Mouse (Mus musculus) spleen, adult 2 months (tissue): ENCODE data around the gene Rhobtb3. TPM values are rescaled to one million over a fixed set of nuclear protein-coding genes. Genes with fewer than 3 reads are reported as not detected.
"Not testable (repeated sequence)": the region's sequence is repeated elsewhere in the genome, so short reads cannot be mapped to it uniquely, and the experiment has no call there.

Experiments
- DNase-seq, 2 experiments: peaks; one replicate each; pipeline versions ENCODE4 v3.0.0 to v3.0.0-alpha.2; 2012 to 2021; ENCODE audit warnings: low spot score in 2 of 2, low read depth in 1 of 2
- H3K27ac ChIP-seq: fragments of 200-500 bp; 2 replicates; pipeline ENCODE4 v1.5.1; 2012; ENCODE audit warnings: low read length, inconsistent platforms; ENCODE audit not compliant: insufficient read depth
- H3K27me3 ChIP-seq: fragments of 200-500 bp; 2 replicates; pipeline ENCODE4 v1.6.1; 2012; ENCODE audit warnings: mild to moderate bottlenecking, moderate library complexity, low read length, inconsistent platforms; ENCODE audit not compliant: control insufficient read depth, insufficient read depth
- H3K36me3 ChIP-seq: fragments of 200-500 bp; 2 replicates; pipeline ENCODE4 v1.6.1; 2012; ENCODE audit warnings: mild to moderate bottlenecking, low read length, inconsistent platforms; ENCODE audit not compliant: control insufficient read depth, insufficient read depth
- H3K4me1 ChIP-seq: fragments of 200-500 bp; 2 replicates; pipeline ENCODE4 v1.6.1; 2011; ENCODE audit warnings: inconsistent platforms; ENCODE audit not compliant: control insufficient read depth, insufficient read depth, insufficient read length
- H3K4me3 ChIP-seq: fragments of 200-500 bp; 2 replicates; pipeline ENCODE4 v1.5.1; 2011; ENCODE audit warnings: mild to moderate bottlenecking, inconsistent platforms; ENCODE audit not compliant: insufficient read depth, insufficient read length; ENCODE audit errors: extremely low read depth
- CTCF ChIP-seq: fragments of 200-500 bp; IDR thresholded peaks from 2 replicates; pipeline ENCODE4 v1.5.1; 2011; ENCODE audit warnings: mild to moderate bottlenecking, inconsistent platforms; ENCODE audit not compliant: insufficient read depth, insufficient read length, insufficient replicate concordance; ENCODE audit errors: extremely low read depth
- POLR2A ChIP-seq: fragments of 200-500 bp; IDR thresholded peaks from 2 replicates; pipeline ENCODE4 v1.6.1; 2011; ENCODE audit warnings: low read depth, low read length, inconsistent platforms
- WGBS: fragments of 180-500 bp; shearing (Covaris S2); methylation state at CpG from one replicate; pipeline ENCODE4 v1.1.7; 2018; 5-methylcytosine and 5-hydroxymethylcytosine counted together
- polyA plus RNA-seq: library from polyadenylated mRNA; depleted of rRNA; stranded (reverse); fragments of >200 nt; gene quantifications from 2 replicates; pipeline ENCODE4 v1.2.3, GENCODE M21; 2012

Rhobtb3 gene
- polyA plus RNA-seq, 1 experiment: 1.2 TPM

DNA sequence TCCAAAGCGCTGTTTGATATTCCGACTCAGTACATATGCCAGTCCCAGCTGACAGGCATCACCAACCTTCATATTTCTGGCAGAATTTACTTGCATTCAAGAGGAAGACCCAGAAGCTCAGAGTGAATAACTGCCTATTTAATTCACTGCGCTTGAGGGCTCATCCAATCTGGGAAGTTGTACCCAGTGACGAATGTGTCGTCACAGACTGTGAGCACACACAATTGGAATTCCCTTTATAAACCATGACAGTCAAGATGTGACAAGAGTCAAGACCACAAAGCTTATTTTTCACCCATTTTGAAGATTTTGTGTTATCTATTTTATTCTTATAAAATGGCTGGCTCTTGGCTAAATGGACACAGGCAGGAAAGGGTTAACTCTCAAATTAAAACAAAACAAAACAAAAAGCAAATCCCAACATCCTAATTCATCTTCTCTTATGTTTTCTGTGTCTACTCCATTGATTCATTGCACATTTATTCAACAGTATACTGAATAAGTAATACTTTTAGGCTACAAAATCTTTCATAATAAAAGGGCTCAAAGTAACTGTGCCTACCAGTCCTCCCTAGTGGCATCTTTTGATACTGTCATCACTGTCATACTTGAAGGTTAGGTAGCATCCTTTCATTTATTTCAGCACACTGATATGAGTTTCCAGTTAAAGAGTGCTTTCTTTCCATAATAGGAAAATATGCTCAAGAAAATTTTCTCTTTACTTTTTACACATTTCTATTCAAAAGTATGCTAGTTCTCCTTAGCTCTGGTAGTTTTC lies 2.0 kb downstream of the Rhobtb3 start:
- Histone ChIP-seq H3K4me1 (peaks cover 5% of the 10 kb centered on the region), H3K27me3 (peaks cover 11% of the 10 kb centered on the region), H3K4me3 (no peak overlapping the region), H3K27ac (no peak overlapping the region), H3K36me3 (no peaks in the 10 kb centered on the region)
- TF ChIP-seq POLR2A (no peak), CTCF (no peak)
- 95% methylated on average over 5 of the region's 5 CpGs for WGBS
- no peak for DNase-seq

- TF ChIP-seq CTCF (no peak), POLR2A (no peak)
- H3K36me3 ChIP-seq: no peaks in the 10 kb centered on the region
- peaks cover 5% of the 10 kb centered on the region for H3K4me1 ChIP-seq
- no peak for DNase-seq
- no peak overlapping the region for H3K4me3 ChIP-seq
- no peak overlapping the region for H3K27ac ChIP-seq
- peaks cover 11% of the 10 kb centered on the region for H3K27me3 ChIP-seq
- 73% methylated on average over 2 of the region's 2 CpGs for WGBS
These were observed 2.8 kb downstream of the Rhobtb3 start for GRCm38 (mm10) chr13:75940791-75941517.

DNA sequence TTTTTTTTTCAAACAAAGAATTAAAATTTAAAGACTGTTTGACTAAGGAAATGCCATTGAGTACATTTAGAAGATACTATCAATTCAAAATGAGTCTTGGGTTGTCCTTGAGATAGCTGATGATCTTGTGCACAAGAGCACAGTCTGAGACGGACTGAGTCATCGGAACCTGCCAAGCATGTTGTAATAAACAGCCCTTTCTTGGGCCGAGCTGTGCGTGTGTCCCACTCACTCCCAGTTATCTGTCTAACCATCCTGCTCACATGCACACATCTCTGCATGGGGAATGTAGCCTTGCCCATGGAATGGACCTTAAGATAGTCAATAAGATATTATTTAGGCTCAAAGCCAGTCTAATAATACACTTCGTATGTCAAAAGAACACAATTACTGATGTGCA lies 4.9 kb downstream of the Rhobtb3 start:
- Histone ChIP-seq H3K36me3 (no peaks in the 10 kb centered on the region), H3K4me1 (peaks cover 5% of the 10 kb centered on the region), H3K27ac (no peak overlapping the region), H3K4me3 (no peak overlapping the region), H3K27me3 (peaks cover 9% of the 10 kb centered on the region)
- no peak for DNase-seq
- no peak for TF ChIP-seq CTCF
- TF ChIP-seq POLR2A: no peak
- 90% methylated on average over 5 of the region's 5 CpGs for WGBS

DNA sequence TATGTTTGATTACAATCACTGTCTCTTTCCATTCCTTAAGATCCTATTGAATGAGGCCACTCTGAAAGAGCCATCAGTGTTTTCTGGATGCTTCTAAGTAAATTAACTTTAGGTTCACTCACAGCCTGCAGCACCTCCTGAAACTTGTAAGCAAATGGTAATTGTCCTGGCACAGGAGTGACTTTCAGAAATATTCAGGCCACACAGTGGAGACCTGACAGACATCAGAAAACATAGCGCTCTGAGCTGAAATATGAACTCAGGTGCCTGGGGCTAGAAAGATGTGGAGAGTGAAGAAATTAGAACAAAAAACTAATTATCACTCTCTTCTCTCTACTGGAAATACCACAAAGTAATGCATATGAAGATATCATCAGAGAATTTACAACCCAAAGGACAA lies 10.4 kb downstream of the Rhobtb3 start:
- DNase-seq: no peak
- WGBS: 96% methylated on average over 1 of the region's 1 CpGs
- no peaks in the 10 kb centered on the region for H3K4me1 ChIP-seq
- no peaks in the 10 kb centered on the region for H3K27me3 ChIP-seq
- H3K4me3 ChIP-seq: no peak overlapping the region
- H3K36me3 ChIP-seq: no peaks in the 10 kb centered on the region
- H3K27ac ChIP-seq: no peak overlapping the region
- TF ChIP-seq CTCF (no peak), POLR2A (no peak)

GRCm38 (mm10) chr13:75931073-75931472 lies 12.7 kb downstream of the Rhobtb3 start:
- Histone ChIP-seq H3K27ac (no peak overlapping the region), H3K36me3 (no peaks in the 10 kb centered on the region), H3K4me3 (no peak overlapping the region), H3K4me1 (no peaks in the 10 kb centered on the region), H3K27me3 (no peaks in the 10 kb centered on the region)
- 5% methylated on average over 5 of the region's 5 CpGs for WGBS
- no peak for DNase-seq
- no peak for TF ChIP-seq CTCF
- TF ChIP-seq POLR2A: no peak

- no peak overlapping the region for H3K4me3 ChIP-seq
- H3K27ac ChIP-seq: no peak overlapping the region
- H3K4me1 ChIP-seq: no peaks in the 10 kb centered on the region
- no peak for TF ChIP-seq POLR2A
- no peak for TF ChIP-seq CTCF
- H3K27me3 ChIP-seq: no peaks in the 10 kb centered on the region
- H3K36me3 ChIP-seq: no peaks in the 10 kb centered on the region
- DNase-seq: no peak
- 54% methylated on average over 2 of the region's 2 CpGs for WGBS
These were observed 13.1 kb downstream of the Rhobtb3 start for GRCm38 (mm10) chr13:75930660-75931059.

GRCm38 (mm10) chr13:75930023-75930422 lies 13.7 kb downstream of the Rhobtb3 start:
- no peaks in the 10 kb centered on the region for H3K27me3 ChIP-seq
- no peak overlapping the region for H3K27ac ChIP-seq
- no peak for DNase-seq
- no peak overlapping the region for H3K4me3 ChIP-seq
- TF ChIP-seq CTCF (no peak), POLR2A (no peak)
- no peaks in the 10 kb centered on the region for H3K4me1 ChIP-seq
- 88% methylated on average over 20 of the region's 20 CpGs for WGBS
- H3K36me3 ChIP-seq: no peaks in the 10 kb centered on the region

DNA sequence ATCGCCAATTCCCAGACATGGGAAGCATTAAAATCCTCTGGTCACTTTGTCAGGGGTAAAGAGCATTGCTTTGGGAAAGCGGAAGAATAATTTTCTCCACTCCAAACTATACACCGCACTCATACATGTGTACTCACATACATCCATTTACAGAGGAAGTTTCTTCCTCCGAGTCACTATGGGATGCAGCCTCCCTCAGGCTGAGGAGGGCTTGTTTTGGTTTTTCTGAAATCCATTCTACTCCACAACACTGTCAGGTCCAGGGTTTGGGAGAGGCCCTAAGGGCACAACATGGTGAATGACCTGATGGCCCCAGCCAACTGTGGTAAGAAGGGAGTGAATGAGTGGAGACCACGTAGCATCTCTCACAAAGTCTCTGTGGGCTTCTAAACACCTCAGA lies 14.7 kb downstream of the Rhobtb3 start:
- 92% methylated on average over 5 of the region's 5 CpGs for WGBS
- not testable (repeated sequence) for H3K4me1 ChIP-seq, H3K27me3 ChIP-seq, DNase-seq, H3K36me3 ChIP-seq, H3K27ac ChIP-seq, H3K4me3 ChIP-seq
